Mouse (Mus musculus) erythroblast, embryonic 14.5 days (primary cell): Measurements from ENCODE around the gene Ryr3.

ENCODE experiments used
- GATA1 ChIP-seq: IDR thresholded peaks from 2 replicates; pipeline ENCODE4 v1.6.1; 2012; ENCODE audit warnings: low read length, inconsistent platforms, mixed read lengths
- TAL1 ChIP-seq: IDR thresholded peaks from 3 replicates; pipeline ENCODE4 v1.6.1; 2012; ENCODE audit warnings: low read length, inconsistent platforms, mixed read lengths

DNA sequence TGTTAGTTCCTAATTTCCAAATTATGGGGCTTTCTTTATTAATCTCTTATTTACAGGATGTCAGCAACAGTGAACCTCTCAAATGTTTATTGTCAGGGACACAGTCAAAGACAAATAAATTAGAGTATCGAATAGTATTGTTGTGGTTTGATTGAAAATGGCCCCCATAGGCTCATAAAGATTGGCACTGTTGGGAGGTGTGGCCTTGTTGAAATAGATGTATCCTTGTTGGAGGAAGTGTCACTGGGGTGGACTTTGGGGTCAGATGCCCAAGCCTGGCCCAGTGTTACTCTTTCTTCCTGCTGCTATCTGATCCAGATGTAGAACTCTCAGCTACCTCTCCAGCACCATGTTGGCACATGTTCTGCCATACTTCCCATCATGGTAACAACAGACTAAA lies 495.7 kb downstream of the Ryr3 start:
- TF ChIP-seq GATA1 (no peak), TAL1 (no peak)
